Mouse (Mus musculus): Measurements from ENCODE around the gene Prx.

DNA sequence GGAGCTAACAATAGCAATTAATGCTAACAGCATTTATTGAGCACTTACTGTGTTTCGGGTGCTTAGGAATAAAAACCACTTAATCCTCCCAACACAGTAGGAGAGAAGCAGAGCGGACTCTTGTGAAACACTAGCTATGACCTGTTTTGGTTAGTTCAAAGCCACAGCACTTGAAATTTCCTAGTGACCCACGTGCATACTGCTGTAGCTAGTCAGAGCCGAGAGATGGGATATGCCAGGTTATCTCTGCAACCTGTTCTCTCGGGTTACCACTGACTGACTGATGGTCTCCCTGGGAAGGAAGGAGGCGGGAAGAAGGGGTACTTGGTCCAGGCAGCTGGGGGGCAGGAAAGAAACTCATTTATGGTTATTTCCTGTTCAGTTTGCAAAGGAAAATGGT, 38.6 kb upstream of the Prx start:
- TF ChIP-seq CTCF (IDR thresholded peaks at IDR 0.05; ENCODE audit: borderline replicate concordance, insufficient read depth, low read length) (no peak), POLR2A (IDR thresholded peaks at IDR 0.05; ENCODE audit: low read depth, low read length) (no peak)
